Mouse (Mus musculus): ENCODE data around the gene Lrmda.
A peak's percentile ranks its signal among the peaks of the same experiment; 100 is the strongest.

Lrmda gene

GRCm38 (mm10) chr14:22931114-22931822, 911.8 kb downstream of the Lrmda start:
- no peak for DNase-seq (ENCODE audit: low read depth, low spot score)

GRCm38 (mm10) chr14:22936701-22937100, 917.2 kb downstream of the Lrmda start:
- DNase-seq (ENCODE audit: low read depth, low spot score): no peak

GRCm38 (mm10) chr14:22940576-22940975, 921.1 kb downstream of the Lrmda start:
- DNase-seq (ENCODE audit: low read depth, low spot score): no peak

DNA sequence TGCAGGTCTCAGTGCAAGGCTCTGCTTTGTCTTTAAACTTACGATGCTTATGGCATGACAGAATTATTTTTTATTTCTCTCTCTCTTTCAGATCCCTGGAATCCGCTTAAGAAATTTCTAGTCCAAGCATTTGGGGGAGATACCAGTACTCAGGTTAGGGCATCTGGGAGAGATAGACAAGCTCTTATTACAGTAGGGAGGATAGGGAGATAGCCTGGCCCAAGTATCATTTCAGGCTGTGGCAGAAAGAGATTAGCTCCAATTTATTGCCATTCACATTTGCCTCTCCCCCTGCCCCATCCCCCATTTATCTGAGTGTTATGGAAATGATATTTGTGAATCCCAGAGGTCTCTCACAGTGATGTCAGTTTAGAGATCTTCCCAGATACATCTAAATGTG, 923.1 kb downstream of the Lrmda start:
- DNase-seq (ENCODE audit: low read depth, low spot score): no peak

DNA sequence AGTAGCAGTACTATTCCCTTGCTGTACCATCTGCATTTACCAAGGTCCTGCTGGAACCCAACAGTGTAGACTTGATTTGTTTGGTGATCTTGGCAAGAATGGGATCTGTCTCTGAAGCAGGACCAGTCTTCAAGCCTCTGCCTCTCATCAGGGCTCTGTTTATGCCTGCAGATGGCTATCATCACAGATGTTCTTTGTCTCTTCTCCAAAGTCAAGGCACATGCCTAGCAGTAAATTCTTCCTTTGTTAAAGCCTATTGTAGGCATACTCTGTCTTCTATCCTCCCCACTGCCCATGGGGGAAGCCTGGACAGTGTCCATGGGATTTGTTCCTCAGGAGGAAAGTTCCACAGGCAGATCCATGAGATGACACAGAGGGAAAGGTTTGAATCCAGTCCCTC, 930.0 kb downstream of the Lrmda start:
- DNase-seq (ENCODE audit: low read depth, low spot score): no peak

DNA sequence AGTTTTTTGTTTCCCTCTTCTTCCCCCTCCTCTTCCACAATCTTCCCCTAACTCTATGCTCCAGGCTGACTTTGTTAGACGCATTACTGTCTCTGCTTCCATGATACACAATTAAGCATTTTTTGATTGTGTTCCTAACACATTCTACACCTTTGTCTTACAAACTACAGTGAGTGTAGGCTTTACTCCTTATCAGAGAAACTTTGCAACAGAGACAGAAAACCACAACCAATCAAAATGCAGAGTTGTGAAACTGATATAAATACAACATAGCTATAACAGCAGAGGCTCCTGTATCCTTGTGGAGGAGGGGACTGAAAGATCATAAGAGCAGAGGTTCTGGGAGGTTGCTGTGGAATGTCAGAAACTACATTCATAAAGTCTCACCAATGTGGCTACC, 933.5 kb downstream of the Lrmda start:
- DNase-seq (ENCODE audit: low read depth, low spot score): no peak

DNA sequence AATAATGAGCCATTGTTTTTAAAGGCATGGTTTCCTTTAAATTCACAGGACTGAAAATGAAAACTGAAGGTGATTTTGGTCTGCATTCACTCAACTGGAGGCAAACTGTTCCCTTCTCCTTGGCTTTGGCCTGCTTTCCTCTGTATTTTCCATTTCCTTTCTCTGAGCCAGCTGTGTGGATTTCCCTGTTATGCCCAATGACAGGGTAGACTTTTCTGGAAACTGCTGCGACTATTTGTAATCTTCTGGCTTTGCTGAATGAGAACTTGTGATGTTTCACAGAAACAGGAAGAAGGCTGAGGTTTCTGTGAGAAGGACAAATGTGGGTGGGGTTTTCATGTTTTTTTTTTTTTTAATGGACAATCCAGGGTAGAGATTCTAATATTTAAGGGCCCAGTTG, 940.7 kb downstream of the Lrmda start:
- no peak for DNase-seq (ENCODE audit: low read depth, low spot score)

DNA sequence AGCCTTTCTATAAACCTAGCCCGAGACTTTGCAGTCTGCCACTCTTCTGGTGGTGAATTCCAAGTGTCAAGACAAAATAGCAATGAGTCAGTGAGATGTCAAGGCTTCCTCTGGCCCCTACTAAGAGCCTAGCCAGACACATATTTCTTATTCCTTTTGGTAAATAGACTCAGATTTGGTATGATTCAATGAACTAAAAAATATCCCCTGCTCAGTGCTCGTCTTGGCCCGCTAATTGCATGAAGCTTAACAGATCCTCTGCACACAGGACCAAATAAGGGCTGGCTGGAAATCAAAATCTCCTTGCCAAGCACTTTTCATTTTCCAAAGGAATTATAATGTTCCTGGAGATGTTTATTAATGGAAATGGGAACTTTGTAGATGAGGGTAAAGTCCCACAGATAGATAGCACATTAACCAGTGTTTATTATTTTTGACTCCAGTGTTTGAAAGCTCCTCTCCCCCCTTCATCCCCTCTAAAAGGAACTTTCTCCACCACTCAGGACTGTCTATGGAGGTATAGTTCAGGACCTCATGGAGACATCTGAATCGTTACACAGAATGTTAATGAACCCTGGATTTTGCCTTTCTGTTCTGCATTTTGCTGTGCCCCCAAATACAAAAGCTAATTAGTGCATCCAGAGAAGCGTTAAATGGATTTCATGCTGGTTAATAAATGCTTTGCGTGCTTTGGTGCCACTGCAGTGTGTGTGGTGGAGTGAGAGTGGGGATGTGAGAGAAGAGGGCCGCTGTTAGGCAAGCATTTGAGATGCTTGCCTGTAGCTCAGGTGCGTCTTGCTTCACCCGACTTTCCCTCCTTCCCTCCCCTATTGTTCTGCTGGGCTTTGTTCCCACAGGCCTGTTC, 945.5 kb downstream of the Lrmda start:
- no peak for DNase-seq (ENCODE audit: low read depth, low spot score)

- DNase-seq (ENCODE audit: low read depth, low spot score): no peak
Observed at GRCm38 (mm10) chr14:22968705-22969104, 949.2 kb downstream of the Lrmda start.

DNA sequence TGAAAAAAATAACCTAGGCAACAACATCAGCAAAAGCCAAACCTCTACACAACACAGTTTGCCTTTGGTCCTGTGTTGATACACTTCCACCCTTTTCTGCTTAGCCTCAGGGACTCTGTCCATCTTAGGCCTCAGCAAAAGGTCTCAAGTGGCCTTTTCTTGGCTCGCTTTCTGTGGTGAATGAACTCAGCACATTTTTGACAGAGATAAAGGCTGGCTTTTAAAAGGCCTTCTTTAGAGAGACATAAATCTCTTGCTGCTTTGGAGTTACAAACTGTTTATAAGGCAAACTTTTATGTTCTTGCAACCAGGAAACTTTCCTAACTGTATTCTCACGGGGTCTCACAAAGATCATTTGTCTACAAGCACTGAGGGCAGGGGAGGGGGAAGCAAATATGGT, 967.2 kb downstream of the Lrmda start:
- no peak for DNase-seq (ENCODE audit: low read depth, low spot score)

DNA sequence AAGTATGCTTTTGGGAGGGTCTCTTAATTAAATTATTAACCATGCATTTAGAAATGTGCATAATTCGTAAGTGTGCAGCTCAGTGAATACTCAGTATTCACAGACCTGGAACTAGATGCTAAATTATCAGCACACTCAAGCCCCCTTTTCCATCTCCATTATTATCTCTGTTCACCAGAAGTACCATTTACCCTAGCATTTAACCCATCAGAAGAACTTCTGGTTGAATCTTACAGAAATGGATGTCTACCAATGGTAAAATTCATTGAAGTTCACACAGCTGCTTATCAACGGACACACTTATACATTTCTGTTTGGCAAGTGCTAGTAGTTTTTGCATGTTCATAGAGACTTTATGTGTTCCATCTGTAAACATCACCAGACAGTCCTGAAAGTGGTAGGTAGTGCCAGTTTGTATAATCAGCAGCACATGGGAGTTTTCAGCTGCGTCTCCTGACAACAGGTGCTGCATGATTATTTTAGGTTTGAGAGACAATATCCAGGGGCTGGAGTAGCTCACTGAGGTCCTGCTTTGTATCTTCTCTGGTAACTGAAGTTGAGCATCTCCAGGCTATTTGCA, 968.7 kb downstream of the Lrmda start:
- no peak for DNase-seq (ENCODE audit: low read depth, low spot score)

- no peak for DNase-seq (ENCODE audit: low read depth, low spot score)
Observed at GRCm38 (mm10) chr14:22995184-22995935, 975.8 kb downstream of the Lrmda start.

DNA sequence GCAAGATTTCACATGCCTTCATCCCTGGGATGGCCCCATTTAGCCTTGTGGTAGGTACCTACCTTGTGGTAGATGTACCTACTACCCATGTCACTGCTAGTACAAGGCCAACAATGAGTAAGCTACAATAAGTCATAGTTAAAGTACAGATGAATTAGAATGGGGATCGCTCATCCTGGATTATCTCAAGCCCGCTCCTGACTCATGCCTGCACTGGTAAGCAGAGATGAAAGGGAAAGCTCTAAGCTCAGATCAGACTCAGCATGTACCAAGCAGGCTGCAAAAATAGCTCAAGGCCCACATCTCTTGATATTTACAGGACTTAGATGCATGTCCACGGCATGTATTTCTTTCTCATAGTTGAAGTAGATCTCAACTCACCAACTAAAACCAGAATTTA, 979.4 kb downstream of the Lrmda start:
- no peak for DNase-seq (ENCODE audit: low read depth, low spot score)

DNA sequence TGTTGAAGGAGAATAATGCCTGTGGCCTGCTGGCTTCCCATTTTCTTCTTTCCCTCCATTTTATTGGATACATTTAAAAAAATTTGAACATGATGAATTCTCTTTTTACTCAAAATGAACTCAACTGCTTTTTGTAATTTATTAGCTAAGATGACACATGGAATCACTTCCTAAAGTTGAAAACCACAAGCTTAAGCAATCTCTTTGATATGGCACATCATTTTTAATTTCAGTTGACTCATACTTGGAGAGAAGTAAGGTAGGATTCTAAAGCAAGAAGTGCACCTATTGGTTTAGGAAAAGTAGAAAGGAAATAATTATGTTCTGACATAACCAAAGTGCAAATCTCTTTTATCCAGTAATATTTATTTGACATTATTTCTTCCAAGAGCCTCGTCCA, 992.5 kb downstream of the Lrmda start:
- DNase-seq (ENCODE audit: low read depth, low spot score): no peak

DNA sequence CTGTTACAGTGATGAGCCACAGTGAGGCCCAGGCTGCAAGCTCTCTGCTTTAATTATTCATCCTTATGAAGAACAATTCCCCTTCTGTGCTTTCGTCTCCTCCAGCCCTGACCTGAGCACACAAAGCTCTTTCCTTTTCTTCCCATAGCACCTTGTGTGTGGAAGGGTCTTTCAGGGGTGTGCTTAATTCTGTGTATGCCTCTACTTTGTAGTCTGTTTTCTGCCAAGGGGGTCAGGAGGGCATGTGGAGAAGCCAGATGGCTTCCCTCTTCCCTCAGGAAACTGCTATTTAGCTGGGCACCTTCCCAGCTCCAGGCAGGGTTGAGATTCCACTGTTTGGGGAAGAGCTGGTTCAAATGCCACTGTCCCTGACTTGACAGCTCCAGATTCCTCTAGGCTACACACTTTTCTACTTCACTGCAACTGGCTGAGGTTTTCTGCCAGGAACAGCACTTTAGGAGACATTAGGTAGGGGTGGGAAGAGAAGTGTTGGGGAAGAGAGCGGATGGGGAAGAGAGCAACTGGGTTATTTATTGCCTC, 995.3 kb downstream of the Lrmda start:
- DNase-seq (ENCODE audit: low read depth, low spot score): no peak

GRCm38 (mm10) chr14:23015321-23016067, 996.0 kb downstream of the Lrmda start:
- DNase-seq (ENCODE audit: low read depth, low spot score): no peak

DNA sequence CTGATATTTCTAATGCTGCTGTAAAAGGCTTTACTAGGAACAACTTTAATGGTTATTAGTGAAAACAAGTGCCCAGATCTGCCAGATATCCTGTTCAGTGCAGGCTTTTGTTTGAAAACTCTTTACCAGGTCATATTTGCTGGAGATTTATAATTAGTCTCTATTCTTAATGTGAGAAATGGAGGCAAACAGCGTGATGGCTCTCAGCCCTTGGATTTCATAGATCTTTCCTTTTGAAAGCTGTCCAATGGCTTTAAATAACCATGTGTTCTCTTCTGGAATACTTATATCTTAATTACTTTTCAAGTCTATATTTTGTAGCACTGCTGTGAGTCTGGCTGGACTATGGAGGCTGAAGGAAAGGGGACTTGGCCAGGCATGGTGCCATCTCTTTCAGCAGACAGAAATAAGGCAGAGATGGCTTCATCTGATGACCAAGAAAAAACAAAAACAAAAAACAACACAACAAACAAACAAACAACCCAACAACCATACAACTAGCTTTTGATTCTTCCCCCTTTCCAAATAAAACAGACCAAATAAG, 996.6 kb downstream of the Lrmda start:
- DNase-seq (ENCODE audit: low read depth, low spot score): no peak

- DNase-seq (ENCODE audit: low read depth, low spot score): no peak
Observed at GRCm38 (mm10) chr14:23041002-23041401, 1021.5 kb downstream of the Lrmda start.

DNA sequence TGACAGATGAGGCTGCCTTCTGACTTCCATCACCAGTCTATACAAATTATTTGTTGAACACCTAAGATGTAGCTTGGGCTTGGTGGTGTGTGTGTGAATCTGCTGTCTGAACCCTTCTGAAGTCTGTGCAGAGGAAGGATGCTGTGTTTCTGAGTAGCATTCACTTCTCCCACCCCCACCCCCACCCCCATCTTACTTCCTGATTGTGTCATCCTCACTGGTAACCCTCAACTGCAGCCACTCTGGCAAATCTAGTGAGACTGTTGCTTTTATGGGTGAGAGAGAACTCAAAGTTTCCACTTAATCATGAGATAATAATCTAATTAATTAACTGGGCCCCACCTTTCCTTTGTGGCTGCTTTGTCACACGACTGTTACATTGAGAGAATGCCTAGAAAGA, 1025.8 kb downstream of the Lrmda start:
- DNase-seq (ENCODE audit: low read depth, low spot score): no peak

DNA sequence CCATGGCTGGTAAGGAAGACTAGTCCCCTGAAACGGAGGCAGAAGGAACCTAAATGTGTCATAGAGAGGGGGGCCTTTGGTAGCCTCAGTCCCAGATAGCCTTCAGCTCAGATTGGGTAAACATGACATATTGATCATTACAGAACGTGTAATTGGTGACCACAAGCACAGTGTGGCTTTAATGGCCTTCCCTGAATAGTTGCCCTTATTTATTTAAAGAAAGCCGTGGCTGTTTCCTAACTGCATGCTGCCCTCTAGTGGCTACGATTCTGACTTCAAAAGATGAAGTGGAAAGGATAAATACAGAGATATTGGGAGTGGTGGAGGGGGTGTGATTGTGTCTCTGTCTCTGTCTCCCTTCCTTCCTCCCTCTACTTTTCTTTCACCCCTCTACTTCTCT, 1026.8 kb downstream of the Lrmda start:
- DNase-seq (ENCODE audit: low read depth, low spot score): peak; percentile 3

DNA sequence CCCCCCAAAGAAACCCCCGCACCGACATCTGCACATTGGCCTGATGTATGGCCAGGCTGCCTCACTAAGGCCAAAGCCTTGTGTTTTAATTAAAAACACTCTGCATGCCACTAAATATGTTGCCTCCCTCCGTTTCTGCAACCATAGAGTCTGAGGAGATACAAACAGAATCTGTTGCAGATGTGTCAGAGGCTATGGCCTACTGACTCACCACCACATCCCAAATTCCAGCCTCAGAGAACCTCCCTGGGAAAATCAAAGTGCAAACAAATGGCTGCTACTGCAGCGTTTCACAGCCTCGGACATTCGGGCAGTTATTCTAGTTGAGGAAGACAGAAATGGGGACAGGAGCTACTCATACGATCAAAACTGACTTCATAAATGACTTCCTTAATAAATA, 1031.9 kb downstream of the Lrmda start:
- DNase-seq (ENCODE audit: low read depth, low spot score): no peak

All from A20 (cell line).